Mouse (Mus musculus): ENCODE data around the gene Acaca. TPM values are rescaled to one million over a fixed set of nuclear protein-coding genes. Genes with fewer than 3 reads are reported as not detected.

Acaca gene
- polyA plus RNA-seq, 1 experiment = 52.2 TPM

- Histone ChIP-seq H3K4me3 (ENCODE audit: insufficient read depth, low read length) (no peak overlapping the region), H3K27ac (ENCODE audit: insufficient read depth, low read length) (no peak overlapping the region), H3K4me1 (ENCODE audit: control insufficient read depth, insufficient read depth, low read length) (no peaks in the 10 kb centered on the region)
- TF ChIP-seq CTCF (IDR thresholded peaks at IDR 0.05; ENCODE audit: borderline replicate concordance, insufficient read depth, low read length) (no peak), POLR2A (IDR thresholded peaks at IDR 0.05; ENCODE audit: low read depth, low read length) (no peak)
These were observed 215.2 kb downstream of the Acaca start for GRCm38 (mm10) chr11:84344522-84345236.

- no peak overlapping the region for H3K4me3 ChIP-seq (ENCODE audit: insufficient read depth, low read length)
- no peak overlapping the region for H3K27ac ChIP-seq (ENCODE audit: insufficient read depth, low read length)
- TF ChIP-seq CTCF (IDR thresholded peaks at IDR 0.05; ENCODE audit: borderline replicate concordance, insufficient read depth, low read length) = no peak
- TF ChIP-seq POLR2A (IDR thresholded peaks at IDR 0.05; ENCODE audit: low read depth, low read length) = no peak
- no peaks in the 10 kb centered on the region for H3K4me1 ChIP-seq (ENCODE audit: control insufficient read depth, insufficient read depth, low read length)
These were observed 218.3 kb downstream of the Acaca start for GRCm38 (mm10) chr11:84347766-84348165.

- Histone ChIP-seq H3K27ac (ENCODE audit: insufficient read depth, low read length) (no peak overlapping the region), H3K4me1 (ENCODE audit: control insufficient read depth, insufficient read depth, low read length) (no peaks in the 10 kb centered on the region), H3K4me3 (ENCODE audit: insufficient read depth, low read length) (no peak overlapping the region)
- TF ChIP-seq CTCF (IDR thresholded peaks at IDR 0.05; ENCODE audit: borderline replicate concordance, insufficient read depth, low read length) (no peak), POLR2A (IDR thresholded peaks at IDR 0.05; ENCODE audit: low read depth, low read length) (no peak)
These were observed 219.7 kb downstream of the Acaca start for GRCm38 (mm10) chr11:84348843-84349825.

- TF ChIP-seq CTCF (IDR thresholded peaks at IDR 0.05; ENCODE audit: borderline replicate concordance, insufficient read depth, low read length) (no peak), POLR2A (IDR thresholded peaks at IDR 0.05; ENCODE audit: low read depth, low read length) (no peak)
- H3K27ac ChIP-seq (ENCODE audit: insufficient read depth, low read length) = no peak overlapping the region
- H3K4me1 ChIP-seq (ENCODE audit: control insufficient read depth, insufficient read depth, low read length) = no peaks in the 10 kb centered on the region
- no peak overlapping the region for H3K4me3 ChIP-seq (ENCODE audit: insufficient read depth, low read length)
These were observed 221.7 kb downstream of the Acaca start for GRCm38 (mm10) chr11:84351150-84351549.

- Histone ChIP-seq H3K4me3 (ENCODE audit: insufficient read depth, low read length) (no peak overlapping the region), H3K4me1 (ENCODE audit: control insufficient read depth, insufficient read depth, low read length) (peaks cover 4% of the 10 kb centered on the region), H3K27ac (ENCODE audit: insufficient read depth, low read length) (no peak overlapping the region)
- TF ChIP-seq POLR2A (IDR thresholded peaks at IDR 0.05; ENCODE audit: low read depth, low read length) (no peak), CTCF (IDR thresholded peaks at IDR 0.05; ENCODE audit: borderline replicate concordance, insufficient read depth, low read length) (no peak)
These were observed 223.7 kb downstream of the Acaca start for GRCm38 (mm10) chr11:84353058-84353726.

GRCm38 (mm10) chr11:84357304-84357703 is 227.8 kb downstream of the Acaca start:
- Histone ChIP-seq H3K4me1 (ENCODE audit: control insufficient read depth, insufficient read depth, low read length) (peaks cover 4% of the 10 kb centered on the region), H3K27ac (ENCODE audit: insufficient read depth, low read length) (no peak overlapping the region), H3K4me3 (ENCODE audit: insufficient read depth, low read length) (no peak overlapping the region)
- TF ChIP-seq POLR2A (IDR thresholded peaks at IDR 0.05; ENCODE audit: low read depth, low read length) (no peak), CTCF (IDR thresholded peaks at IDR 0.05; ENCODE audit: borderline replicate concordance, insufficient read depth, low read length) (no peak)

GRCm38 (mm10) chr11:84357771-84358170 is 228.3 kb downstream of the Acaca start:
- Histone ChIP-seq H3K4me1 (ENCODE audit: control insufficient read depth, insufficient read depth, low read length) (peaks cover 4% of the 10 kb centered on the region), H3K27ac (ENCODE audit: insufficient read depth, low read length) (no peak overlapping the region), H3K4me3 (ENCODE audit: insufficient read depth, low read length) (no peak overlapping the region)
- TF ChIP-seq POLR2A (IDR thresholded peaks at IDR 0.05; ENCODE audit: low read depth, low read length) = no peak
- TF ChIP-seq CTCF (IDR thresholded peaks at IDR 0.05; ENCODE audit: borderline replicate concordance, insufficient read depth, low read length) = no peak

- Histone ChIP-seq H3K4me1 (ENCODE audit: control insufficient read depth, insufficient read depth, low read length) (peaks cover 4% of the 10 kb centered on the region), H3K4me3 (ENCODE audit: insufficient read depth, low read length) (no peak overlapping the region), H3K27ac (ENCODE audit: insufficient read depth, low read length) (no peak overlapping the region)
- TF ChIP-seq POLR2A (IDR thresholded peaks at IDR 0.05; ENCODE audit: low read depth, low read length) (no peak), CTCF (IDR thresholded peaks at IDR 0.05; ENCODE audit: borderline replicate concordance, insufficient read depth, low read length) (no peak)
These were observed 232.1 kb downstream of the Acaca start for GRCm38 (mm10) chr11:84361551-84361950.

- TF ChIP-seq CTCF (IDR thresholded peaks at IDR 0.05; ENCODE audit: borderline replicate concordance, insufficient read depth, low read length) (no peak), POLR2A (IDR thresholded peaks at IDR 0.05; ENCODE audit: low read depth, low read length) (no peak)
- Histone ChIP-seq H3K4me1 (ENCODE audit: control insufficient read depth, insufficient read depth, low read length) (no peaks in the 10 kb centered on the region; the same call in 1 of the 2 replicates), H3K4me3 (ENCODE audit: insufficient read depth, low read length) (no peak overlapping the region), H3K27ac (ENCODE audit: insufficient read depth, low read length) (no peak overlapping the region)
These were observed 233.3 kb downstream of the Acaca start for GRCm38 (mm10) chr11:84362633-84363243.

Data from embryonic fibroblast, embryonic 13.5 days (primary cell).